Mouse (Mus musculus): ENCODE measurements around the gene Ctcf.

Gene Ctcf

GRCm38 (mm10) chr8:105702001-105702401, 65.6 kb downstream of the Ctcf start:
- DNase-seq: no peak

- no peak for DNase-seq
These were observed 66.5 kb downstream of the Ctcf start for GRCm38 (mm10) chr8:105702731-105703415.

DNA sequence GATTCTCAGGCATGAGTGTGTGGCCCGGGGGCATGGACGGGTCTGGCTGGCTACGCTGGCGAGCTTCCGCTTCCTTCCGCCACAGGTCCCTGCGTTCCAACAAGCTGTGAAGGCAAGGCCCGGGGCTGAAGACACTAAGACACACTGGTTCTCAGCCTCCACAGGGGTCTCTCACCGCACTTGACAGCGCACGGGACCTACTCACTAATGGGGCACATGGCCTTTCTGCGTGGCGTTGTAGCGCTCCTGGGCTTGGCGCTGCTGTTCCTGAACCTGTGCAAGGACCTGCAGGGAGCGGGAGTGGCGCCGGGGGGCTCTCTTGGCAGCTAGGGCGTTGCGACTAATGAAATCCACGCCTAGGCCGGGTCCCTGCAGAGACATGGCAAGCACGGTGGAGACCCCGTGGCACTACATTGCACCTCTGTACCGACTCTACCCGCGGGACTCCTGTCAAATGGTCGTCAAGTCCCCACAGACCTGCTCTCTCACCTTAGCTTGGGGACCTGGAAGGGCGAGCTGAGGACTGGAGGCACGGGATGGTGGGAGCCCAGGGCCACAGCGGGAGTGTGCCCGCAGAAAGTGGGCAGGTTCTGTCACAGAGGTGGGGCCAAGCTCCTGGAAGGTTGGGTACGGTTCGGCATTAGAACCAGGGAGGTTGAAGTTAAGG, 67.9 kb downstream of the Ctcf start:
- DNase-seq: no peak

GRCm38 (mm10) chr8:105704955-105705354, 68.6 kb downstream of the Ctcf start:
- no peak for DNase-seq

DNA sequence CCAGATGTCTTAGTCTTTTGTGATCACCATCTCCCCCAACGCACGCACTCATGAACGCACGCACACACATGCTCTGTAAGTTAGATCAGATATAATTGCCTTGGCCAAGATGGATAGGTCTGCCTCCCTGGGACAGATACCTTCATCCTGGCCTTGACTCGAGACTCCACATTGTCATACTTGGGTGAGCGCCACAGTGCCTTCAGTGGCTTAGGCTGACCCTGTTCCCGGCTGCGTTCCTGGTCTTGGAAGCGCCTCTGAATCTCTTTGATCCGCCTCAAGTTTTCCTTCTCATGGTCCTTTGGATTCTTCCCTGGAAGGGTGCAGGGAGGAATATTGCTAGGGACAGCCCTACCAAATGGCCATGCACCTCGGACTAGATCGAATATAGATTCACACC, 70.1 kb downstream of the Ctcf start:
- DNase-seq: no peak

GRCm38 (mm10) chr8:105707498-105708403, 71.4 kb downstream of the Ctcf start, which contains the start of the genes 4933405L10Rik and Enkd1:
Gene 4933405L10Rik, plus strand, starts transcription at chr8:105707655.
Gene Enkd1, minus strand, starts transcription at chr8:105708210.
- peak; percentile 91 to 94 for DNase-seq

GRCm38 (mm10) chr8:105708675-105709074, 72.3 kb downstream of the Ctcf start:
- DNase-seq: no peak

DNA sequence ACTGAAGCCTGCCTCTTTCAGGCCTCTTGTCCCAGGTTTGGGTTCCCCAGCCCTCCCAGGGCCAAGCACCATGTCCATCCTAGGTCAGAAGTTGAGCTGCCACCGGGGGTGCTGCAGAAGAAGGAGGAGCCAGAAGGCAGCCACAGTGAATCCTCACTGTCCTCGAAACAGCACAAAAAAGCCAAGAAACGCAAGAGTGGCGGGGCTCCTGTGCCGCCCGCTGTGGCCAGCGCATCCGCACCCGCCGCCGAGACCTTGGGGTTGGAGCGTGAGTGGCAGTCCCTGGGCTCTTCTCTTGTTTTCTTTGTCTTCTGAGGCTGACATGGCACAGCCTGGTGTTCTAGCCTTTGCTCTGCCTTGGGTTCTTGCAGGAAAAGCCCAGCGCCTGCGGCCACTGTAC, 72.9 kb downstream of the Ctcf start:
- no peak for DNase-seq

- no peak for DNase-seq
These were observed 75.9 kb downstream of the Ctcf start for GRCm38 (mm10) chr8:105712286-105712685.

DNA sequence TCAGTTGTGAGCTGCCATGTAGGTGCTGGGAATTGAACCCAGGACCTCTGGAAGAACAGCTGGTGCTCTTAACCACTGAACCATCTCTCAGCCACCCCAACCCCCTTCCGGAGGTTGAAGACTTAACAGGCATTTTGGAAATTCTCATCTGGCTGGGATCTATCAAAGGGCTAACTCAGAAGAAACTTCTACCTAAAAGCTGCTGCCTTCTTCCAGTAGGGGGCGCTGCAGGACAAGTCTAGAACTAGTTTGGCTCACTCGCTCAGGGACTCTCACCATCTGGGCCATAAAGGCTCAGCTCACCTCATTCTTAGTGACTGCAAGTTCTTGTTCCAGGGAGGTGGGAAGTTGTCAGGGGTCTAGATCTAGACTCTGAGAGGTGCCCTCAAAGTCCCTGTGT, 77.8 kb downstream of the Ctcf start:
- peak; percentile 85 to 95 for DNase-seq

GRCm38 (mm10) chr8:105715042-105715441, 78.7 kb downstream of the Ctcf start:
- DNase-seq: peak; percentile 40 to 49

GRCm38 (mm10) chr8:105716302-105716945, 80.1 kb downstream of the Ctcf start:
- no peak for DNase-seq

DNA sequence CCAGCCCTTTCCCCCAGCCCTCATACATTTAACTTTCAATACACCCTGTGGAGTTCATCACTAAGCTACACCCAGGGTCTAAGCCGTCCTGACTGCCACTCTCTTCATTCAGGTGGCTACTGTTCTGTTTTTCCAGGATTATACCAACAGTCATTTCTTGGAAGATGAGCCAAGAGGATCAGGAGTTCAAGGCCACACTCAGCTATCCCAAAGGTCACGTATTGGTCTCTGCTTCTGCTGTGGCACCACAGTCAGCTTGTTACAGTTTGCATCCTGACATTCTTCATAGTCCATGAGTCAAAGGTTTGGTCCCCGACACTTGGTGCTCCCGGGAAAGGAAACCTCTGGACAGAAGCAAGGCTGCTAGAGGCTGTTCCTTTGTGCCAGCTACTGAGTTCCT, 83.3 kb downstream of the Ctcf start:
- DNase-seq: no peak

GRCm38 (mm10) chr8:105722861-105723260, 86.5 kb downstream of the Ctcf start:
- no peak for DNase-seq

GRCm38 (mm10) chr8:105725726-105726125, 89.4 kb downstream of the Ctcf start:
- no peak for DNase-seq

GRCm38 (mm10) chr8:105727397-105728124, 91.2 kb downstream of the Ctcf start:
- DNase-seq: peak; percentile 67 to 86

DNA sequence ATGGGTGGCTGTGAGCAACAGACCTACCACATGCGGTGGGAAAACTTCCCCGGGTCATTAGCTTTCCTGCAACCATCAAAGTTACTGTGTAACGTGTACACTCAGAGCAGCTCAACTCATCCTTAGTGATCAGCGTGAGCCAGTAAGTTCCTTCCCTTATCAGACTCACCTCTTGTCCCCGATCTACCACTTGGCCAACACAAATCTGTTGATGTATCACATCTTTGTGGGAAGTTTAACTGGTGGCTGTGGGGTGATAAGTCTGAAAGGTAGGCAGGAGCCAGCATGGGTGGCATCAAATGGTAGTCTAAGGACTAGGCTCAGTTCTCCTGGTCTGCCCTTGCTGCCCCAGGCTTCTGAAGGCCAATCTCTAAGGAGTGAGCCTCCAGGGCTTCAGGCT, 95.8 kb downstream of the Ctcf start:
- no peak for DNase-seq

Data from kidney, postnatal 36 days (tissue).